Mouse (Mus musculus): ENCODE results near the gene Smad5.

- TF ChIP-seq CTCF (IDR thresholded peaks at IDR 0.05; ENCODE audit: low read depth, low read length) (no peak), POLR2A (IDR thresholded peaks at IDR 0.05; ENCODE audit: borderline replicate concordance, low read depth, low read length) (no peak)
These were observed 79.8 kb downstream of the Smad5 start for GRCm38 (mm10) chr13:56782621-56783020.

Data from bone marrow macrophage, adult 2 months (primary cell).